Mouse (Mus musculus): ENCODE measurements at regions not wholly inside any gene's neighbourhood (a gene's known extent, or its start where the extent isn't known, plus 50 kb on each side); places are given as distances from the start of the nearest gene placed in this dataset.

- ATAC-seq (replicated peaks; ENCODE audit: low read depth, poor library complexity, severe bottlenecking): no peak
Measured at GRCm38 (mm10) chr3:149819863-149820262, 829.5 kb upstream of the Adgrl2 start.

GRCm38 (mm10) chr3:149819081-149819480, 828.7 kb upstream of the Adgrl2 start:
- ATAC-seq (replicated peaks; ENCODE audit: low read depth, poor library complexity, severe bottlenecking): no peak

- ATAC-seq (replicated peaks; ENCODE audit: low read depth, poor library complexity, severe bottlenecking): no peak
Measured at GRCm38 (mm10) chr3:149811036-149811435, 820.7 kb upstream of the Adgrl2 start.

GRCm38 (mm10) chr3:149805345-149805744, 815.0 kb upstream of the Adgrl2 start:
- no peak for ATAC-seq (replicated peaks; ENCODE audit: low read depth, poor library complexity, severe bottlenecking)

- ATAC-seq (replicated peaks; ENCODE audit: low read depth, poor library complexity, severe bottlenecking): peak; percentile 81
Measured at GRCm38 (mm10) chr3:149796123-149796522, 805.8 kb upstream of the Adgrl2 start.

- no peak for ATAC-seq (replicated peaks; ENCODE audit: low read depth, poor library complexity, severe bottlenecking)
Measured at GRCm38 (mm10) chr3:149791593-149791992, 801.2 kb upstream of the Adgrl2 start.

GRCm38 (mm10) chr3:149786096-149786495, 795.7 kb upstream of the Adgrl2 start:
- no peak for ATAC-seq (replicated peaks; ENCODE audit: low read depth, poor library complexity, severe bottlenecking)

GRCm38 (mm10) chr3:149783903-149784608, 793.7 kb upstream of the Adgrl2 start:
- no peak for ATAC-seq (replicated peaks; ENCODE audit: low read depth, poor library complexity, severe bottlenecking)

GRCm38 (mm10) chr3:149767847-149768421, 777.6 kb upstream of the Adgrl2 start:
- no peak for ATAC-seq (replicated peaks; ENCODE audit: low read depth, poor library complexity, severe bottlenecking)

GRCm38 (mm10) chr3:149761245-149761644, 770.9 kb upstream of the Adgrl2 start:
- no peak for ATAC-seq (replicated peaks; ENCODE audit: low read depth, poor library complexity, severe bottlenecking)

GRCm38 (mm10) chr3:149757910-149758592, 767.7 kb upstream of the Adgrl2 start:
- no peak for ATAC-seq (replicated peaks; ENCODE audit: low read depth, poor library complexity, severe bottlenecking)

- ATAC-seq (replicated peaks; ENCODE audit: low read depth, poor library complexity, severe bottlenecking): no peak
Measured at GRCm38 (mm10) chr3:149736069-149736468, 745.7 kb upstream of the Adgrl2 start.

GRCm38 (mm10) chr3:149726212-149726611, 735.9 kb upstream of the Adgrl2 start:
- ATAC-seq (replicated peaks; ENCODE audit: low read depth, poor library complexity, severe bottlenecking): no peak

- no peak for ATAC-seq (replicated peaks; ENCODE audit: low read depth, poor library complexity, severe bottlenecking)
Measured at GRCm38 (mm10) chr3:149724879-149725278, 734.5 kb upstream of the Adgrl2 start.

GRCm38 (mm10) chr3:149721832-149722231, 731.5 kb upstream of the Adgrl2 start:
- ATAC-seq (replicated peaks; ENCODE audit: low read depth, poor library complexity, severe bottlenecking): no peak

- no peak for ATAC-seq (replicated peaks; ENCODE audit: low read depth, poor library complexity, severe bottlenecking)
Measured at GRCm38 (mm10) chr3:149720306-149720705, 730.0 kb upstream of the Adgrl2 start.

GRCm38 (mm10) chr3:149705724-149706123, 715.4 kb upstream of the Adgrl2 start:
- ATAC-seq (replicated peaks; ENCODE audit: low read depth, poor library complexity, severe bottlenecking): no peak

- no peak for ATAC-seq (replicated peaks; ENCODE audit: low read depth, poor library complexity, severe bottlenecking)
Measured at GRCm38 (mm10) chr3:149705322-149705721, 715.0 kb upstream of the Adgrl2 start.

GRCm38 (mm10) chr3:149704478-149704877, 714.1 kb upstream of the Adgrl2 start:
- ATAC-seq (replicated peaks; ENCODE audit: low read depth, poor library complexity, severe bottlenecking): no peak

GRCm38 (mm10) chr3:149683561-149683960, 693.2 kb upstream of the Adgrl2 start:
- no peak for ATAC-seq (replicated peaks; ENCODE audit: low read depth, poor library complexity, severe bottlenecking)

GRCm38 (mm10) chr3:149682246-149682645, 691.9 kb upstream of the Adgrl2 start:
- ATAC-seq (replicated peaks; ENCODE audit: low read depth, poor library complexity, severe bottlenecking): no peak

Measured in common myeloid progenitor, adult 5-6 weeks (primary cell).